Mouse (Mus musculus): ENCODE data around the gene Arsb.

Arsb gene

DNA sequence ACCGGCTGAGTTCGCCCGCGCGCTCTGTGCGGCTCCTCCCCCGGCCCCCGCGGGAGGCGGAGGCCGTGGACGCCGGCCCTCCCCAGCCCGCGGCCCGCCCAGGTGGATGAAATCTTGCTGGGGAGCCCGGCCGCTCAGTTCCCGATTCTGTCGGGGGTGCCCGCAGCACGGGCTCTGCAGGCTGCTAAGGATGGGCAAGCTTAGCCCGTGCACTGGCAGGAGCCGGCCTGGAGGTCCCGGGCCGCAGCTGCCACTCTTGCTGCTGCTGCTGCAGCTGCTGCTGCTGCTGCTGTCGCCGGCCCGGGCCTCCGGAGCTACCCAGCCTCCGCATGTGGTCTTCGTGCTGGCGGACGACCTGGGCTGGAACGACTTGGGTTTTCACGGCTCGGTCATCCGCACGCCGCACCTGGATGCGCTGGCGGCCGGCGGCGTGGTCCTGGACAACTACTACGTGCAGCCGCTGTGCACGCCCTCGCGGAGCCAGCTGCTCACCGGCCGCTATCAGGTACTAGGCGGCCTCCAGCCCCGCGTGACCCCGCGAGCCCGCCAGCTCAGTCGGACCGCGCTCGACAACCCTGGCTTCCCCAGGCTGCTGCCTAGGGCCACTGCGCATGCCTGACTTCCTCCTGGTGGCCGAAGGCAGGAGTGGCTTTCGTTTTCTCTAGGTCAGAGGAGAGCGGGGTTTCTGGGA, at the start of gene Arsb:
Arsb (plus strand) TSS at position 43 of the 691 bp plus-strand sequence.
- DNase-seq: peak; percentile 90

DNA sequence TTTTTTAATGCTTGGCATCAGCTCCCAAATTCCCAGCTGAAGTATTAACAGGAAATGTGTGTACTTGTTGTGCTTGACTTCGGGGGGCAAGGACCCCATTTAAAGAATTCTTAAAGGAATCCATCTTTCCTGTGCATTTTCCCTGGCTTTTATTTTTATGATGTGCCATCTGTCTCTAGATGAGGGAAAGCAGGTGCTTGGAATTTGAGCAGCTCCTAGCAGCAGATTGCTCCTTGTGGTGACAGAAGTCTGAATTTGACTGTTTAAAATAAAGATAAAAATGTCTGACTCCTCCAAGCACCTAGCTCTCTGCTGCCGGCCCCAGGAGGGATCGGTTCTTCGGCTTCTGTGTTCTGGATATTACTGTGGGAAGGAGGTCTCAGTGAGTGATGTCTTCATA, 49.5 kb upstream of the Arsb start:
- no peak for DNase-seq

- no peak for DNase-seq
These were observed 48.0 kb upstream of the Arsb start for GRCm38 (mm10) chr13:93723455-93723854.

GRCm38 (mm10) chr13:93724206-93724605, 47.2 kb upstream of the Arsb start:
- no peak for DNase-seq

GRCm38 (mm10) chr13:93735131-93735636, 36.2 kb upstream of the Arsb start:
- no peak for DNase-seq

GRCm38 (mm10) chr13:93744118-93744517, 27.3 kb upstream of the Arsb start:
- no peak for DNase-seq

DNA sequence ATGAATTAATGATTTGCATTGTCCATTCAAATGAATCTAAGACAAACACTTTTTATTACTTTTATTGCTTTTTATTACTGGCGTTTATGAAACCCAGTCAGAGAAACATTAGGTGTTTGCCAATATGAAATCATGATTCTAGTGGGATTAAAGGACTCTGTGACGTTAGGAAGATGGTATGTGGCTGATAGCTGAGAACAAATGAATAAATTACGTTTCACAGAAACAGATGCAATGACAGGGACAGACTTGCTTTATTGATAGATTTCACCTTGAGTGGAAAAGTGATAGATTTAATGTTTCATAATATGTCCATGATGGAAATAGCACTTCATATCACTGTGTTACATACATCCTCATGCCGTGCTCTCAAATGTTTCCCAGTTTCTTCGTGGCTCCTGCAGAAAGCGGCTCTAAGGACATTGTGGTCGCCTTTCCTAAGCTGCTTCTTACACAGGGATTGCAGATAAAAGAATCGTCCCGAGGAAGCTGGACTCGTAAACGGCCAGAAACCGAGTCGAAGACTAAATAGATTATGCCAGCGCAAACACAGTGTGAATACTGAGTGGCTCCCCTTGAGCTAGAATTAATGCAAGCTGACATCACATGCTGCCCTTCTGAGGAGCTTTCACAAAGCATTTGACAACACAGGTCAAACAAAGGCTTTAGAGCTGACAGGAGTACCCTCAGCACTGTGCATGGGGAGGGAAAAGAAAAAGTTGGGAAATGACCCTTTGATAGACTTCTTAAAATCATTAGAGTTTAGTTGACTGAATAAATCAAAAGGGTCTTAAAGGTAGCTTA, 18.6 kb upstream of the Arsb start:
- DNase-seq: no peak

GRCm38 (mm10) chr13:93755084-93755483, 16.3 kb upstream of the Arsb start:
- DNase-seq: no peak

DNA sequence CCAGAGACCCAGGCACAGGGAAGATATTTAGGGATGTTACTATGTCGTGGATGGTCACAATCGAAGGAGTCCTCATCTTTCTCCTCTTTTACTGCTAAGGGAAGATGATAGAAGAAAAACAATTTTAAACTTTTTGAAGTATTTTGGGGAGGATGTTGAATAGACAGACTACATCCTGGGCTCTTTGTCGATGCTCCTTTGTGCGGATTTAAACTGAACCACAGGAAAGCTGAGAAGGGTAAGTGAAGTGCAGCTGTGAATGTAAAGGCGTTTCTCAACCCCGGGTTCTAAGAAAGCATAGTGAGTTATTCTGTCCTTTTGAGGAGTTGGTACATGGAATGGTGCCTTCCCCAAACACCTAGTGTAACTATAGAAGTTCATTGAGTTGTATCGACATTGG, 14.8 kb upstream of the Arsb start:
- no peak for DNase-seq

GRCm38 (mm10) chr13:93757514-93757913, 13.9 kb upstream of the Arsb start:
- no peak for DNase-seq

DNA sequence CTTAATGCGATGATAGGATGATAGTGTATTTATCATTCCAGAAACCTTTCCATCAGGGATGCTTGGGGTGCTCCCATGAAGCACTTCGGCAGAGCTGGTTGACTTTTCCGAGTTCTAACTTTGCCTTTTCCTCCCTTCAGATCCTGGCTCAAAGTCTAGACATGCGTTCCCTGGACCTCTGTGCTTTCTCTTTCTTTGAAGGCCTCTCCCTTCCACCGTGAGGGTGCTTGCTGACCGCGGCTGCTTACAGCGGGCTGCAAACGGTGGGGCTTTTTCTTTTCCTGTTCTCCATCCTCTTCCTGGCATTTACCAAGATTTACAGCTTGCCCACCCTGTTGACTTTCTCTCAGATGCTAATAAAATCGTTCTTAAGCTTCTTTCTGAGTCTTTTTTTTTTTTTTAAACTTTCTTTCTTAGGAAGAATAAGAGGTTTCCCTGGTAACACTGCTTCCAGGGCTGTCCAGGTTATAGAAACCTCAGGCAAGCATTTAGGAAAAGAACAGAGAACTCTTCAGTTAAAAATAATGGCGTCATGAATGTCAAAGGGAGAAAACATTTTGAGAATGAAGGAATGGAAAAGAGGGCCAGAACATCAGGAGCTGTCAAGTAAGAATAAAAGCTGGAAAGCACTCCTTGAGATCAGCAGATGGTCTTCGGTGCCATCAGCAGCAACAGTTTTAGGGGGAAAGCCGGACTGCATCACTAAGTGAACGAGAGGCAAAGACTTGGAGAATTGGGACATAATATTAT, 13.1 kb upstream of the Arsb start:
- DNase-seq: no peak

GRCm38 (mm10) chr13:93761831-93762230, 9.6 kb upstream of the Arsb start:
- DNase-seq: no peak

- DNase-seq: no peak
These were observed 8.6 kb upstream of the Arsb start for GRCm38 (mm10) chr13:93762879-93763278.

DNA sequence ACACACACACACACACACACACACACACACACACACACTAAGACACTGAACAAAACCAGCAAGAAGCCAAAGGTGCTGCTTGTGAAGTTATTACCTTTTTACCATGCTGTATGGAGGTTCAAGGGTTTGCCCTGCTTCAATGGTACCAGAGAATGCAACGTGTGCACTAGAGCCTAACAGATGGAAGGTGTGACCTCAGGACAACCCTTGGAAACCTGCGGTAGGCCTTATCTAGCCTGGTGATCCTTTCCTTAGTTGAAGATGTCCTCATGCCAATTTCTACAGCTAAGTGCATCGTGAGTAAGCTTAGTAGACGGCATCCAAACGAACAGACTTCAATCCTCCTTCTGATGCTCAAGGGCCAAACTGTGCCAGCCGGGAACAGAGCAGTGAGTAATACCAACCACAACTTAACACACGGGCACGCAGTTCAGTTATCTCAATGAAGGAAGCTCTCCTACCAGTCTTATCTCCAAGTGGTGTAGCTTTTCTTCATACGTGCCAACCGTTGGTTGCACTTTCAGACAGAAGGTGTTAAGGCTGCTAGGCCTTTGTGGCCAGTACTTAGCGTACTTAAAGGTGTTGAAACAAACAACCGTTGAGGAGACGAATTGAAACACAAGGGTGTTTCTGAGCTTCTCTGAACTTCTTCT, 7.0 kb upstream of the Arsb start:
- no peak for DNase-seq

DNA sequence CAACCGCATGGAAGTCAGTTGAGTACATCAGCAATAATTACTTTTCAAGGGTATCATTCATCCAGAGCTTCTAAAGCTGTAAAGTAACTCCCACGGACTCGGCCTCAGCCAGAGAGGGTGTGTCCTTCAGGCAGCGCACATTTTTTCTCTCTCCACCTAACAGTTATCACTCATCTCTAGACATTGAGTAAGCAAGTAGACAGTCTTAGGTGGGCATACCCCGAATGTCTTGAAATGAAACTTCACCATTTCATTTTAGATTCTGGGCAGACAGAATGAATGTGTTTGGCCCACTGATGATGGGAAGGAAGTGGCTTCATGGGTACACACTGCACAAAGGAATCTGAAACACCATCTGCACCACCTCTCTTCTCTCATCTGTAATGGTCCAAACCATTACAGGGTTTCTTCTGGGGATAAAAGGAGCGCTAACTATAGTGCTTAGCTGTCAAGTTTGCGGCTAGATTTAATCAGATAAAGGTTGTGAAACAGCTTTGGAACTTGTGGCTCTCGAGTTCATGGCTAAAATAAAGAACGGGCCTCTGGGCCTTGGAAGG, 321 bp upstream of the Arsb start:
- no peak for DNase-seq

DNA sequence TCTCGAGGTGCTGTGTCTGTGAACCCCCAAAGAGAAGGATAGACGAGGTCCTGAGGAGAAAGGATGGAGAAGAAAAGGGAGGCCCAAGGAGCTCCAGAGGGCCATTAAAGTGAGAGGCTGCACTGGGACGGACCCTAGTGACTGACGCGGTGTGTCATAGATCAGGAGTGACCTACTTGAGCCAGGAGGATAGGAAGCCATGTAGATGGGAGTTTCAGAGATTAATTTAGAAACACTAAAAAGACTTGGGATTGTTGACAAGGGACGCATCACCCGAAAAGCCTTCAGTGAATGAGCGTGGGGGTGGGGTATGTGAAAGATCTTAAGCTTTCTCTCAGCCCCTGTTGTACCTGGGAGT, 828 bp downstream of the Arsb start:
- no peak for DNase-seq

DNA sequence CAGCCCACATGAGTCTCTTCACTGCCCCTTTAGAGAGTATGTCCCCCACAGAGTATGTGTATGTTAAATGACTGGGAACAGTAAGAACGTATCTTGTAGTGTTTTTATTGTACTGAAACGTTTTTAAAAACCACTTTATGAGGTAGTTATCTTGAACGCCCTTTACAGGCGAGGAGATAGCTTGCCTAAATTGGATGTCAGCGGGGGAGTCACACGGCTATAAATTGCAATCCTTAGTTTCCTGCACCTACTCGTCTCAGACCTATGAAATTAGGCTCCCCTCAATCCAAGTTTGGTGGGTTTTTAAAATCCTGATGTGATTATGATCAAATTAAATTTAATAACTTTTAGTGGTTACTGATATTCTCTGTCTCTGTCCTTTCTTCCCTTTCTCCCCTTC, 1.4 kb downstream of the Arsb start:
- DNase-seq: no peak

DNA sequence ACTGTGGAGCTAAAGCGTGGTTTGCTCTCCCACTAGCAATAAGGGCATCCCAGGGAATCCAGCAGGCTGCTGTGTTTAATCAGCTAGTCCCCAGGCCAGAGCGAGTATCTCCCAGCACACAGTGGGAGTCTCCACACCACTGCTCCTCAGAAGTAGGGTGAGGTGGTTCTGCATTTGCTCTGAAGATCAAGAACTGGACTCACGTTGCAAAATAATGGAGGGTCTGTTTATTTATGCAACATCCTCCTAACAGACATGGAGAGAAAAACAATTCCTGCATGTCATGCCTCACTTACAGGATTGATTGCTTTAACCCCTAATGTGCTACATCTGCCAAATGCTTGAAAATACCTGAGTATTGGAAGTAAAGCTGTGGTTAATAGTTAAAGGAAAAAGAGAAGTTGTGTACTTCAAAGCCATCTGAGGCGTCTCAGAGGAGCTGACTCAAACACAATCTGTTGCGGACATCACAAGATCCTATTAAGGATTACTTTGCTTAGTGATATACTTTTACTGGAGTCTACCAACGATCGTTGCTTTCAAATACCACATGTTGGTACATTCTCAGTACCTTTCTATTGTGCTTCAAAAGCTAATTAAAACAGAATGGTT, 2.4 kb downstream of the Arsb start:
- no peak for DNase-seq

GRCm38 (mm10) chr13:93782823-93783222, 11.4 kb downstream of the Arsb start:
- no peak for DNase-seq

- DNase-seq: peak; percentile 46
These were observed 13.9 kb downstream of the Arsb start for GRCm38 (mm10) chr13:93785329-93785728.

- peak; percentile 62 for DNase-seq
These were observed 14.6 kb downstream of the Arsb start for GRCm38 (mm10) chr13:93786051-93786450.

- peak; percentile 64 for DNase-seq
These were observed 16.2 kb downstream of the Arsb start for GRCm38 (mm10) chr13:93787647-93788046.

Data from cerebellum, adult 11-12 months (tissue).